Mouse (Mus musculus): ENCODE measurements around the gene Bcar1.

DNA sequence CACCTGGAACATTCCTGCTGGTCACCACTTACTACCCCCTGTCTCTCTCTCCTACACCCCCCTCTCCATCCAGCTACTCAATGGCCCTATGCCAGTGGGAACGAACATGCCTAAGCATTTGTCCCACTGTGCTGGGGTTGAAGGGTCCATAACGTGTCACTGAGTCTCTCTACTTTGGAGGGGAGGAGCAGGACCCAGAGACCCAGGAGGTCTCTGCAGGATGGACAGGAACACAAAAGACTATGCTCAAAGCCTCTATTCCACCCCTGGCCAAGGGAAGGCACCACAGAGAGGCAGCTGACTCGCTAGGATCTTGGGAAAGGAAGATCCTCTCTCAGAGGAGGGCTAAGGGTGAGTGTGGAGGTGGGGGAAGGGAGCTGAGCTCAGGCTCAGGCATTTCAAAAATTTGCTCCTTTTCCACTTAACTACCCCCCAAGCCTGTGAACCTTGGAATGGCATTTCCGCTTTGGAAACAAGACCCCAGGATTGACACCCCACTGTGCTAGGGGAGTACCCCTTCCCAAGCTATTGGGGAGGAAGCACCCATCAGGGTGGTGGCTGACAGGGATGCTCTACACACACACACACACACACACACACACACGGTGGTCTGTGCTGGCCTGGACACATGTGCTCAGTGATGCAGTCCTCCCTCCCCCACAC, 9.9 kb downstream of the Bcar1 start:
- TF ChIP-seq TAL1 (IDR thresholded peaks at IDR 0.05; ENCODE audit: low read length) (no peak), GATA1 (IDR thresholded peaks at IDR 0.05; ENCODE audit: low read length) (no peak)

All from erythroblast, embryonic 14.5 days (primary cell).